Mouse (Mus musculus) adrenal gland, postnatal 4 days (tissue): Measurements from ENCODE around the gene Gm10842. TPM values are rescaled to one million over a fixed set of nuclear protein-coding genes. Genes with fewer than 3 reads are reported as not detected.
"Not testable (repeated sequence)": the region's sequence is repeated elsewhere in the genome, so short reads cannot be mapped to it uniquely, and the experiment has no call there.

Experiments used
- DNase-seq, 2 experiments: peaks; one replicate each; pipeline ENCODE4 v3.0.0; 2021 to 2022; ENCODE audit warnings: low spot score in 2 of 2, mixed read lengths in 2 of 2
- long read RNA-seq, 2 experiments: library from polyadenylated mRNA; stranded (forward); transcript quantifications; one replicate each; pipeline ENCODE4 v2.0.0; 2021
- total RNA-seq, 2 experiments: library from RNA; stranded (reverse); gene quantifications; 2 replicates each; pipeline ENCODE4 v1.2.3; 2021

The Gm10842 gene
- not detected for total RNA-seq
- long read RNA-seq, experiment 1, result 0 reads
- long read RNA-seq, experiment 2, result 0 reads

- DNase-seq, result no peak
These were observed at the start of gene Gm10842 for GRCm38 (mm10) chr11:105146593-105146992. Gm10842 (plus strand) TSS chr11:105146893.

GRCm38 (mm10) chr11:105112448-105112847 is 34.2 kb upstream of the Gm10842 start:
- not testable (repeated sequence) for DNase-seq

- no peak for DNase-seq
These were observed 28.9 kb upstream of the Gm10842 start for GRCm38 (mm10) chr11:105117814-105118213.

- no peak for DNase-seq
These were observed 26.1 kb upstream of the Gm10842 start for GRCm38 (mm10) chr11:105120551-105121061.

- DNase-seq, result not testable (repeated sequence)
These were observed 24.9 kb upstream of the Gm10842 start for GRCm38 (mm10) chr11:105121792-105122191.

GRCm38 (mm10) chr11:105123986-105124385 is 22.7 kb upstream of the Gm10842 start:
- DNase-seq, result peak in 1 of 2 experiments; percentile 25

GRCm38 (mm10) chr11:105125735-105126519 is 20.8 kb upstream of the Gm10842 start, which contains the start of gene Mettl2:
Mettl2 (plus strand) TSS chr11:105126425.
- DNase-seq, result peak; percentile 27 to 61

GRCm38 (mm10) chr11:105126520-105127029 is 20.1 kb upstream of the Gm10842 start:
- DNase-seq, result peak in 1 of 2 experiments; percentile 7

GRCm38 (mm10) chr11:105135692-105136091 is 11.0 kb upstream of the Gm10842 start:
- DNase-seq, result no peak

- DNase-seq, result not testable (repeated sequence)
These were observed 9.4 kb upstream of the Gm10842 start for GRCm38 (mm10) chr11:105137255-105137654.

- DNase-seq, result not testable (repeated sequence)
These were observed 6.2 kb upstream of the Gm10842 start for GRCm38 (mm10) chr11:105140512-105140911.

- DNase-seq, result no peak
These were observed 5.6 kb upstream of the Gm10842 start for GRCm38 (mm10) chr11:105141115-105141514.

GRCm38 (mm10) chr11:105143564-105143963 is 3.1 kb upstream of the Gm10842 start:
- no peak for DNase-seq

- no peak for DNase-seq
These were observed 2.6 kb upstream of the Gm10842 start for GRCm38 (mm10) chr11:105144084-105144483.

- no peak for DNase-seq
These were observed 2.0 kb upstream of the Gm10842 start for GRCm38 (mm10) chr11:105144508-105145210.

- DNase-seq, result no peak
These were observed 1.5 kb upstream of the Gm10842 start for GRCm38 (mm10) chr11:105145211-105145610.

- no peak for DNase-seq
These were observed 2.7 kb downstream of the Gm10842 start for GRCm38 (mm10) chr11:105149353-105149752.

- DNase-seq, result no peak
These were observed 3.1 kb downstream of the Gm10842 start for GRCm38 (mm10) chr11:105149766-105150165.

GRCm38 (mm10) chr11:105150691-105151090 is 4.0 kb downstream of the Gm10842 start:
- DNase-seq, result no peak

- no peak for DNase-seq
These were observed 4.7 kb downstream of the Gm10842 start for GRCm38 (mm10) chr11:105151226-105152016.

- DNase-seq, result no peak
These were observed 5.3 kb downstream of the Gm10842 start for GRCm38 (mm10) chr11:105152017-105152300.
